Mouse (Mus musculus) gastrocnemius, adult 2 months (tissue): ENCODE results near the gene Cdkn1b. TPM values are rescaled to one million over a fixed set of nuclear protein-coding genes. Genes with fewer than 3 reads are reported as not detected.
A peak's percentile ranks its signal among the peaks of the same experiment; 100 is the strongest.

Experiments used
- DNase-seq: peaks from one replicate; pipeline ENCODE4 v3.0.0; 2022
- H3K27ac ChIP-seq: fragments of 200-600 bp; 2 replicates; pipeline ENCODE4 v1.8.1; 2022; ENCODE audit warnings: mild to moderate bottlenecking
- H3K4me3 ChIP-seq: fragments of 200-600 bp; 2 replicates; pipeline ENCODE4 v1.8.1; 2022; ENCODE audit warnings: mild to moderate bottlenecking, moderate library complexity
- CTCF ChIP-seq: fragments of 200-600 bp; IDR thresholded peaks from 2 replicates; pipeline ENCODE4 v1.8.1; 2022; ENCODE audit warnings: antibody characterized with exemption, mild to moderate bottlenecking, moderate library complexity
- intact Hi-C: fragments of 180-260 bp; cut with DNase I; formaldehyde crosslinking; loops from one replicate; pipeline ENCODE4 v1.15.1; 2025
- total RNA-seq, 2 experiments: library from RNA; stranded (reverse); gene quantifications; 2 replicates each; pipeline ENCODE4 v1.2.3; 2021

Gene Cdkn1b
- total RNA-seq, 2 experiments from 2014 or later = 36.1 to 41.8 TPM

DNA sequence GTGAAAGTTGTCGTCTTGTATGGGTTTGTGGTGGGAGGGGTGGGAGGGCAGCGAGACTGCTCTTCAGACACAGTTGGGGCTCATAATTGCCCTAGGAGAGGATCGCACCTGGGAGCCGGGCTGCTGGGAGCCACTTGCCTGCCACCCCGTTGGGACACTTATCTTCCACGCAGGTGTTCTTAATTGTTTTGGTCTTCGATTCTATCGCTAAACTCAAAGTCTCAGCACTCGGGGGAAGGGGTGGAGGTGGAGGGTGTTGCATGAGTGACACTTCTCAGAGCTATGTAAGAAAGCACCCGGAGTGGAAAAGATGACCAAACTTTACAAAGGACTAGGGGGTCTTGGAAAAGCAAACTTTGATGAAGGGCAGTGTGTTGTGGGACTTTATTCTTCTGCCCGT is 3.6 kb upstream of the Cdkn1b start:
- peak overlapping the region; percentile 91 for H3K27ac ChIP-seq

DNA sequence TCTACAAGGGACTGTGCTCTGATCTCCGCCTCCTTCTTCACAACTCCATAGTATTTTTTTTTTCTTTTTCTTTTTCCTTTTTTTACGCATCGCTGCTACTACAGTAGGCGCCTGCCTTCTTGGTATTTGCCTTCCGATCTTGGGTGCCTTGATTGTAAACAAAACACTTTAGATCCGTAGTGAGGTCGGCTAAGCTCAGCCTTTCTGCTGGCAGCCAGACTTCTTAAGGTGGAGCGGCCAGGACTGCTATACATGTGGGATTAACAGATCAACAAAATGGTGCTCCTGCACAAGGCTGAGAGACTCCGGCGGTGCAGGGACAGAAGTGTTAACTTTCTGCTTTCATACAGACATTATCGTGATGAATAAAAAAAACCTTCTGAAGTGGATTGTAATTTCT is 3.1 kb upstream of the Cdkn1b start:
- Histone ChIP-seq H3K4me3 (peak overlapping the region; percentile 75), H3K27ac (peak overlapping the region; percentile 91)
- intact Hi-C loops = no loop called here
- DNase-seq = peak; percentile 82
- no peak for TF ChIP-seq CTCF

More for the DNA sequence above, 3.6 kb upstream of the Cdkn1b start:
- H3K4me3 ChIP-seq = peak overlapping the region; percentile 75
- intact Hi-C loops = no loop called here
- TF ChIP-seq CTCF = no peak
- DNase-seq = peak; percentile 38

DNA sequence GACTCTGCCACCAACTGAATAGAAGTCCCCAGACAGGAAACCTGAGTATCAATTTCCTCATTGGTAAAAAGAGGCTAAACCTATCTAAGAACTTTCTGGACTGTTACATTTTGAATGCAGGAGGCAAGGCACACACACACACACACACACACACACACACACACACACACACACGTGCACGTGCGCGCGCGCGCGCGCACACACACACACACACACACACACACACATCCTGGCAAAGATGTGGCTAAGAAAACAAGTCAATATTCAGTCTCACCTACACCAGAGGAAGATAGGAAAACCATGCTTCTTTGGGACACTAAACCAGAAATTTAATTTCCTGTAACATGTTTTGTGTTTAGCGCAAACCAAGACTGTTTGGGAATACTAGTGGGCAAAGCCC is 1.4 kb upstream of the Cdkn1b start:
- intact Hi-C loops = no loop called here
- Histone ChIP-seq H3K27ac (peak overlapping the region; percentile 100), H3K4me3 (no peak overlapping the region; the same call in 1 of the 2 replicates)
- no peak for TF ChIP-seq CTCF
- DNase-seq = no peak

DNA sequence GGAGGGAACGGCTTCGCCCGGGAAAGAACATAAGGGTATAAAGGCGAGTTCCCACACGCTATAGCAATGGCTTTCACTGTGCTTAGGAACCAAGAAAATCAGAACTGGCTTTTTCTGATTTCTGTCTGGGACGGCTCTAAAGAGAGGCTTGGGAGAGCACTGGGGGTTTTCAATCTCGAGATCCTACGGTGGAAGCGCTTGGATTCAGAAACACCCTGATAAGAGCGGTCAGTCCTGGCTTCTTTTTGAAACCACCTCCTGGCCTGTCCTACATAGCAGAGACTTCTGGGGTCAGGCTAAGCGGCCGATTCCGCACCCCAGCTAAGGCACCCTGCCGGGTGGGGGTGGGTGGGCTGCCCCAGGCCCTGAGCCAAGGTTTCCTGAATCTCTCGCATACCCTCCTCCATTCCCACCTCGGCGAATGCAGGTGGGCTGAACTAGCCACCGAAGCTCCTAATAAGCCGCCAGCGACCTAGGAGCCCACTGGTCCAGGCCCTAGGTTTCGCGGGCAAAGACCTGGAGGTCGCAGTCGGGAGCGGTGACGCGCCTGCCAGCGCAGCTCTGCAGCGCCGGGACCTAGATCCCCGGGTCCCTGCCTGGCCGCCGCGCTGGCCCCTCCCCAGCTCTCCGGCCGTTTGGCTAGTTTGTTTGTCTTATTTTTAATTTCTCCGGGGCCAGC is 551 bp upstream of the Cdkn1b start:
- intact Hi-C loops = loop anchor here (1.0 to 10.0 kb wide), 2 partner anchors 21 to 275 kb away; partner anchors contain the start of gene Gpr19
- no peak for TF ChIP-seq CTCF
- DNase-seq = no peak
- Histone ChIP-seq H3K4me3 (peak overlapping the region; percentile 88), H3K27ac (peak overlapping the region; percentile 100)

GRCm38 (mm10) chr6:134921014-134921694 is 953 bp downstream of the Cdkn1b start:
- peak overlapping the region; percentile 100 for H3K27ac ChIP-seq
- peak; percentile 78 for DNase-seq
- H3K4me3 ChIP-seq = peak overlapping the region; percentile 88
- peak; percentile 35 for TF ChIP-seq CTCF
- intact Hi-C loops = loop anchor here (10.0 kb wide), 1 partner anchor 276 kb away; no protein-coding TSS in a partner anchor

- Histone ChIP-seq H3K4me3 (peak overlapping the region; percentile 88), H3K27ac (peak overlapping the region; percentile 100)
- TF ChIP-seq CTCF = no peak
- intact Hi-C loops = loop anchor here (10.0 kb wide), 1 partner anchor 277 kb away; no protein-coding TSS in a partner anchor
- DNase-seq = no peak
Observed at GRCm38 (mm10) chr6:134921695-134922510, 1.7 kb downstream of the Cdkn1b start.

DNA sequence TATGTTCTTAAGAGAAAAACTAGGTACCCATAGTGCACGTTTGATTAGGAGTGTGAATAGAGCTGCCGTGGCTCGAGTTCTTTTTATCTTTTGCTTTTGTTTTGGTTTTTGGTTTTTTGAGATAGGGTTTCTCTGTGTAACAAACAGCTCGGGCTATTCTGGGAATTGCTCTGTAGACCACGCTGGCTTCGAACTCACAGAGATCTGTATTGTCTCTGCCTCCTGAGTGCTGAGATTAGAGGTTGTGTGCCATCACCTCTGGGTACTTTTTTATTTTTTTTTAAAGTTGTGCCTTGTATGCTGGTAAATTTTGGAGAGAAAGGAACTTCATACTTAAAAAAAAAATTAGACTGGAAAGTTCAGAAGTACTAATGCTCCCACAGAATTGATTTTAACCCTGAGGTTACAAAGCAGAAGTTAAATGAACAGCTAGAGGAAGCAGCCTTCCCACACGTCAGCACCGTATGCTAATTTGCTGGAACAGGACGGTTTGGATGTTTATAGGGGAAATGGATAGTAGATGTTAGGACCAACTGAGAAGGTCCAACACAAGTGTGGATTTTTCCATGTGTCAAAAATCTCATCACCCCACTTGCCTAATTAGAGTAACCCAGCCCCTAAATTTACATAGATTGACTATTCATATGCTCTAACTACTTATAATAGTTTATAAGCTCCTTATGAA is 2.5 kb downstream of the Cdkn1b start:
- DNase-seq = no peak
- Histone ChIP-seq H3K4me3 (peak overlapping the region; percentile 88), H3K27ac (peak overlapping the region; percentile 100)
- intact Hi-C loops = loop anchor here (10.0 kb wide), 1 partner anchor 278 kb away; no protein-coding TSS in a partner anchor
- TF ChIP-seq CTCF = no peak

GRCm38 (mm10) chr6:134923670-134924069 is 3.5 kb downstream of the Cdkn1b start:
- intact Hi-C loops = loop anchor here (10.0 kb wide), 1 partner anchor 279 kb away; no protein-coding TSS in a partner anchor
- peak overlapping the region; percentile 88 for H3K4me3 ChIP-seq
- peak overlapping the region; percentile 100; the same call in 1 of the 2 replicates for H3K27ac ChIP-seq
- no peak for TF ChIP-seq CTCF
- no peak for DNase-seq

DNA sequence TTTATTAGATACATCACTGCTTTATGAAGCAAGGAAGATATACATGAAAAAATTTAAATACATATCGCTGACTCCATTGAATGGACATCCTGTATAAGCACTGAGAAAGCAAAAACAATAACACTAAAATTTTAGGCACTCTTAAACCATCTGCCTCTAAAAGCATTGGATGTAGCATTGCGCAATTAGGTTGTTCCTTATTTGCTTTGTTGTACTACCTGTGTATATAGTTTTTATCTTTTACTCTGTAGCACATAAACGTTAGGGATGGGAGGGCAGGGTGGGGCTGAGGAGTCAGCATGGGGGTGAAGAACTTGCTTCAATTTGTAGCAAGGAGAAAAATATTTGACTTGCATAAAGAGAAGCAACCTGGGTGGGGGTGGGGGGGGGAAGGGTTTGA is 4.1 kb downstream of the Cdkn1b start:
- no peak for DNase-seq
- Histone ChIP-seq H3K27ac (no peak overlapping the region), H3K4me3 (peak overlapping the region; percentile 88)
- no peak for TF ChIP-seq CTCF
- intact Hi-C loops = loop anchor here (10.0 kb wide), 1 partner anchor 279 kb away; no protein-coding TSS in a partner anchor

- H3K27ac ChIP-seq = peak overlapping the region; percentile 96; the same call in 1 of the 2 replicates
Observed at GRCm38 (mm10) chr6:134925673-134926337, 5.6 kb downstream of the Cdkn1b start.

DNA sequence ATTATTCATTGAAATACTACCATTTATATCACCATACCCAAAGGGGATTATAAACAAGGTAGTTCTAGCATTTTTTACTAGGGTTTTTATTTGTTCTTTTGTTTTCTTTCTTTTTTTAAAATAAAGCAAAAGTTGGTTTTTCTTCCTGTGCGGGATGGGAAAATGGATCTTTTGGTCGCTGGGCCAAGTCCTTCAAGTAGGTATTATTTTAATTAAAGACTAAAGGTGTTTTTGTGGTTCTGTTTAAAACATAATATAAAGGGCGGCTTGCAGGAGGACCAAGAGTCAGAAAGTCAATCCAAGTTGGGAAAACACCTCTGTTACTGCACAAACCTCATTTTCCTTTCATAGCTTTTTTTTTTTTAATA is 6.1 kb downstream of the Cdkn1b start:
- no peak for TF ChIP-seq CTCF

More at GRCm38 (mm10) chr6:134925673-134926337, 5.6 kb downstream of the Cdkn1b start:
- intact Hi-C loops = loop anchor here (10.0 kb wide), 1 partner anchor 281 kb away; no protein-coding TSS in a partner anchor
- H3K4me3 ChIP-seq = peak overlapping the region; percentile 95; the same call in 1 of the 2 replicates
- no peak for DNase-seq
- no peak for TF ChIP-seq CTCF

More for the DNA sequence above, 6.1 kb downstream of the Cdkn1b start:
- DNase-seq = no peak
- intact Hi-C loops = loop anchor here (10.0 kb wide), 1 partner anchor 282 kb away; no protein-coding TSS in a partner anchor
- H3K4me3 ChIP-seq = peak overlapping the region; percentile 95
- peak overlapping the region; percentile 96 for H3K27ac ChIP-seq
